Mouse (Mus musculus) stomach, postnatal 0 days (tissue): ENCODE measurements around the gene Xrcc4. TPM values are rescaled to one million over a fixed set of nuclear protein-coding genes. Genes with fewer than 3 reads are reported as not detected.

ENCODE experiments used
- ATAC-seq: fragments of 200-750 bp; cut with Nextera tagmentation; 2 replicates; pipeline ENCODE4 v1.8.0; 2017; ENCODE audit not compliant: low FRiP score, low TSS enrichment
- DNase-seq: peaks from one replicate; pipeline ENCODE4 v3.0.0-alpha.2; 2016; ENCODE audit warnings: low spot score
- H3K27ac ChIP-seq: fragments of 300-500 bp; sonication (generic); replicated peaks from 2 replicates; pipeline ENCODE4 v1.5.1; 2014; ENCODE audit warnings: mild to moderate bottlenecking, control low read depth
- H3K27me3 ChIP-seq: fragments of 300-500 bp; sonication (generic); 2 replicates; pipeline ENCODE4 v1.6.1; 2014; ENCODE audit warnings: low read length; ENCODE audit not compliant: control insufficient read depth, insufficient read depth
- H3K36me3 ChIP-seq: fragments of 300-500 bp; sonication (generic); 2 replicates; pipeline ENCODE4 v1.6.1; 2014; ENCODE audit warnings: low read length, mixed read lengths; ENCODE audit not compliant: control insufficient read depth, insufficient read depth
- H3K4me1 ChIP-seq: fragments of 300-500 bp; sonication (generic); replicated peaks from 2 replicates; pipeline ENCODE4 v1.6.1; 2014; ENCODE audit warnings: antibody characterized with exemption; ENCODE audit not compliant: control insufficient read depth, insufficient read depth
- H3K4me2 ChIP-seq: fragments of 300-500 bp; sonication (generic); replicated peaks from 2 replicates; pipeline ENCODE4 v1.6.1; 2014; ENCODE audit warnings: low read depth, mild to moderate bottlenecking, control low read depth, moderate library complexity
- H3K4me3 ChIP-seq: fragments of 300-500 bp; sonication (generic); 2 replicates; pipeline ENCODE4 v1.5.1; 2014; ENCODE audit warnings: low read depth, low read length, control low read depth
- H3K9ac ChIP-seq: fragments of 300-500 bp; sonication (generic); 2 replicates; pipeline ENCODE4 v1.6.1; 2014; ENCODE audit warnings: mild to moderate bottlenecking, low read length, control low read depth, mixed read lengths
- H3K9me3 ChIP-seq: fragments of 300-500 bp; sonication (generic); 2 replicates; pipeline ENCODE4 v1.6.1; 2016; ENCODE audit warnings: low read length; ENCODE audit not compliant: control insufficient read depth
- CTCF ChIP-seq: IDR thresholded peaks from 2 replicates; pipeline ENCODE4 v1.5.1; 2016; ENCODE audit warnings: antibody characterized with exemption, low read depth, mild to moderate bottlenecking, moderate library complexity
- EP300 ChIP-seq: optimal IDR thresholded peaks from 2 replicates; pipeline ENCODE3; 2016; ENCODE audit warnings: antibody characterized with exemption
- WGBS: fragments of 180-500 bp; shearing (Covaris S2); extraction: QIAGEN DNeasy Blood & Tissue Kit; methylation state at CpG from one replicate; pipeline ENCODE4 v1.1.7; 2014; 5-methylcytosine and 5-hydroxymethylcytosine counted together
- polyA plus RNA-seq: library from polyadenylated mRNA; unstranded; fragments of >200 nt; fragmentation: Nextera tagmentation; extraction: Ambion mirVana; gene quantifications from 2 replicates; pipeline ENCODE4 v1.2.1, GENCODE M21; 2015

The Xrcc4 gene
- polyA plus RNA-seq, 1 experiment from 2014 or later: 11.0 TPM

- TF ChIP-seq CTCF (no peak), EP300 (no peak)
- Histone ChIP-seq H3K27ac (no peak overlapping the region), H3K27me3 (no peaks in the 10 kb centered on the region), H3K36me3 (no peaks in the 10 kb centered on the region), H3K4me1 (no peaks in the 10 kb centered on the region), H3K9me3 (no peaks in the 10 kb centered on the region), H3K4me3 (no peak overlapping the region), H3K9ac (no peak overlapping the region), H3K4me2 (no peak overlapping the region)
- 4% methylated on average over 3 of the region's 3 CpGs for WGBS
- ATAC-seq: peak; percentile 59; the same call in 1 of the 2 replicates
- peak; percentile 76 for DNase-seq
These were observed 159.9 kb downstream of the Xrcc4 start for GRCm38 (mm10) chr13:89929477-89929876.

GRCm38 (mm10) chr13:89918814-89919481 is 170.5 kb downstream of the Xrcc4 start:
- Histone ChIP-seq H3K9ac (no peak overlapping the region), H3K4me1 (no peaks in the 10 kb centered on the region), H3K27me3 (no peaks in the 10 kb centered on the region), H3K36me3 (no peaks in the 10 kb centered on the region), H3K27ac (no peak overlapping the region), H3K9me3 (no peaks in the 10 kb centered on the region), H3K4me2 (no peak overlapping the region), H3K4me3 (no peak overlapping the region)
- no peak for DNase-seq
- no peak for ATAC-seq
- no peak for TF ChIP-seq CTCF
- 78% methylated on average over 3 of the region's 3 CpGs for WGBS

DNA sequence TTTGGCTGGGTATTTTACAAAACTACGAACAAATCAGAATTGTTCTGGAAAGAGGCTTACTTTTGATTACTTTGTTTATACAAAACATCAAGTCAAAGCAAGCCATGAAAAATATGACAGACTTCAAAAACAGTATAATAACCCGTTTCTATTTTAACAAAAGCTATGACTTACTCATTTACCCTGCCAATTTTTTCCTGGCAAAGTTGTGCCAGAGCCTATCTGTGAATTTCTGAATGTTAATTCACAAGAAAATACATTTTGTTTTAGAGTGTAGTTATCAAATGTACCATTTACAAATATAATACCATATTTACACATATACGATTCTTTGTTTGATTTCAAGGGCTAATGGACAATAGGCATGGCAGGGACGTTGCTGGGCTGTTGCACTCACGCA is 175.1 kb downstream of the Xrcc4 start:
- H3K4me3 ChIP-seq: no peak overlapping the region
- H3K9me3 ChIP-seq: no peaks in the 10 kb centered on the region
- H3K4me1 ChIP-seq: no peaks in the 10 kb centered on the region
- H3K27me3 ChIP-seq: no peaks in the 10 kb centered on the region
- H3K9ac ChIP-seq: no peak overlapping the region
- TF ChIP-seq EP300 (no peak), CTCF (no peak)
- 62% methylated on average over 5 of the region's 5 CpGs for WGBS
- no peak overlapping the region for H3K4me2 ChIP-seq
- no peaks in the 10 kb centered on the region for H3K36me3 ChIP-seq
- no peak overlapping the region for H3K27ac ChIP-seq
- ATAC-seq (no peak), DNase-seq (no peak)

DNA sequence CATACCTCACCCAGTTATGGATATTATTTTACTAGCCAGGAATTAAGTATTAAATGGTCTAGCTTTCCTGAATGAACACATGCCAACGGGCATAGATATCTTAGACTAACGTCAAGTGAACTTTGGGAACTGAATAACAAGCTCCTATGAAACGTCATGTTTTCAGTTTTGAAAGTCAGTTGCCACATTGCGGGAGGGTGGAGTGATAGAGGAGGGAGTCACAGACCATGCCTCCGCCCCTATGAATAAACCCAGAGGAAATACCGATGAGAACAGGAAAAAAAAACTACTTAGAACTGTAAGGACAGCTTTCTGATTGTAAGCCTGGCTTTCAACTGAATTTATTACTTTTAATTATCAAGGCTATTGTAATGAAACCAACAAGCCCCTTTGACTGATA is 175.5 kb downstream of the Xrcc4 start:
- Histone ChIP-seq H3K4me1 (no peaks in the 10 kb centered on the region), H3K9me3 (no peaks in the 10 kb centered on the region), H3K27me3 (no peaks in the 10 kb centered on the region), H3K27ac (no peak overlapping the region), H3K4me3 (no peak overlapping the region), H3K4me2 (no peak overlapping the region), H3K9ac (no peak overlapping the region), H3K36me3 (no peaks in the 10 kb centered on the region)
- DNase-seq: no peak
- WGBS: 81% methylated on average over 6 of the region's 6 CpGs
- ATAC-seq: no peak
- no peak for TF ChIP-seq CTCF
- TF ChIP-seq EP300: no peak

DNA sequence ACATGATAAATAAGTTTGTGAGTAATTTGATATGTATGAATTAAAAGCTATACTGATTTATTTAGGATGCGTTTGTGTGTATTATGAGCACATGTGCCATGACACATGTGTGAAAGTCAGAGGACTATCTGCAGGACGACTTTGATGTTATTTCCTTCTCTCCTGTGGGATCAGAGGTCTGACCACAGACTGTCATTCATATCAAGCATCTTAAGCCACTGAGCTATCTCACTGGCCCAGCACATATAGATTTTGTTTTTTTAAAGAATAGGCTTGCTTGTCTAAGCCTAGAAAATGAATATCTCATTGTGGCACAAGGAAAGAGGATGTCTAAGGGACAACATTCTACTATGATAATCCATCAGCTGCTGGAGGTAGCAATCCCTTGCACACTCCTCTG is 183.3 kb downstream of the Xrcc4 start:
- no peak for ATAC-seq
- no peak overlapping the region for H3K4me2 ChIP-seq
- 59% methylated on average over 2 of the region's 2 CpGs for WGBS
- H3K36me3 ChIP-seq: no peaks in the 10 kb centered on the region
- H3K4me3 ChIP-seq: no peak overlapping the region
- no peaks in the 10 kb centered on the region for H3K4me1 ChIP-seq
- DNase-seq: no peak
- H3K9ac ChIP-seq: no peak overlapping the region
- TF ChIP-seq EP300 (no peak), CTCF (no peak)
- no peak overlapping the region for H3K27ac ChIP-seq
- no peaks in the 10 kb centered on the region for H3K27me3 ChIP-seq
- H3K9me3 ChIP-seq: no peaks in the 10 kb centered on the region

GRCm38 (mm10) chr13:89899066-89899465 is 190.3 kb downstream of the Xrcc4 start:
- Histone ChIP-seq H3K9me3 (no peaks in the 10 kb centered on the region), H3K9ac (no peak overlapping the region), H3K4me1 (no peaks in the 10 kb centered on the region), H3K27ac (no peak overlapping the region), H3K4me2 (no peak overlapping the region), H3K4me3 (no peak overlapping the region), H3K27me3 (no peaks in the 10 kb centered on the region), H3K36me3 (no peaks in the 10 kb centered on the region)
- ATAC-seq: no peak
- no peak for TF ChIP-seq EP300
- no peak for TF ChIP-seq CTCF
- DNase-seq: no peak
- WGBS: 89% methylated on average over 4 of the region's 4 CpGs
